Mouse (Mus musculus): ENCODE results near the gene Ccdc65. TPM values are rescaled to one million over a fixed set of nuclear protein-coding genes. Genes with fewer than 3 reads are reported as not detected.
A peak's percentile ranks its signal among the peaks of the same experiment; 100 is the strongest.

Gene Ccdc65
- 0.06 TPM in 1 of 2 replicates, not detected in the other for polyA plus RNA-seq (2015; fragmentation: Nextera tagmentation; extraction: Ambion mirVana)

DNA sequence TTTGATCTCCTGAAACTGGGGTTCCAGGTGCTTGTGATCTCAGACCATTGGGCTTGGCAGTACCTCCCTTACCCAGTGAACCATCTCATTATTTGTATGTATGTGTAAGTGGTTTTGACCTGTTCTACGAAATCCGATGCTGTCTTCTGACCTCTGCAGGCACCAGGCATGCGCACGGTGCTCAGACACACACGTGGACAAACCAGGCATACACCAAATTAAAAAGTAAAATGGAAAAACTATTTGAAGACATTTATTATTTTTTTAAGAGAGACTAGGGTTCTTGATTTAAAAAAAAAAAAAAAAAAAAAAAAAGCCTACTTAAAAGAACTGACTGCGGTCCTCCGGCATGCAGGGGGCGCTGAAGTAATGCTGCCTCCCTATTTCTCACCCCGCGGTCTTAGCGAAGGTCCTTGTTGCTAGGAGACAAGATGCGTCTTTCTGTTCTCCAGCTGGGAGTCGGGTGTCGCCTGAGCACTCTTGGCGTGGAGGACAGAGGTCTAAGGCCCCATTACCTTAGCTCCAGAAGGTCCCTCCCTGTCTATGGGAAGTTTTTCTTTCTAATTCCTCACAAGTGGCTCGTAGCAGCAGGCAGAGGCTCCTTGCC is at the start of gene Ccdc65:
Gene Ccdc65 (plus strand): TSS at position 442 of the 607 bp plus-strand sequence.
- peak; percentile 61 for DNase-seq
- Histone ChIP-seq H3K4me1 (replicated peaks) (peaks cover 5% of the 10 kb centered on the region), H3K4me3 (replicated peaks) (peak within 1 kb of the TSS; percentile 29), H3K9me3 (replicated peaks) (no peaks in the 10 kb centered on the region), H3K4me2 (peak within 1 kb of the TSS; percentile 47), H3K27me3 (peaks cover 46% of the 10 kb centered on the region), H3K36me3 (no peaks in the 10 kb centered on the region), H3K27ac (no peak within 1 kb of the TSS), H3K9ac (no peak within 1 kb of the TSS)
- ATAC-seq (ENCODE audit: low read depth): no peak
- 18% methylated on average over 16 of the region's 16 CpGs for WGBS (ENCODE audit: insufficient replicate concordance)

DNA sequence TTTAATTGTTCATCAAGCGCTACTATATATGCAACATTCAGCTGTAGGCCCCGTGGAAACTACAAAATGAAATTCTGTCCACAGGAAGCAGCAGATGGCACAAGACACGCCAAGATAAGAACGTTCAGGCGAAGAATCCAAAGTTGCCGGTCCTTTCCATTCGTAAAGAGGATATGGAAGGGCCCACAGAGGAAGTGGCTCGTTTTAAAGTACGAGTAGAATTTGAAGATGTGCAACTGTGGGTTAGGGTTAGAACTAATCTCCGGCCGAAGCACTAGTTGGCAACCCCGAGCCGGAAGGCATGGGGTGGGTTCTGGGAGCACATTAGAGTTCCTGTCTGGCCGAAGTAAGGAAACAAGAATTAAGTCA is 45.8 kb upstream of the Ccdc65 start:
- Histone ChIP-seq H3K4me2 (peak overlapping the region; percentile 83), H3K36me3 (peaks cover 34% of the 10 kb centered on the region), H3K27me3 (no peaks in the 10 kb centered on the region), H3K9ac (peak overlapping the region; percentile 89), H3K4me3 (replicated peaks) (peak overlapping the region; percentile 77), H3K9me3 (replicated peaks) (no peaks in the 10 kb centered on the region), H3K27ac (peak overlapping the region; percentile 88), H3K4me1 (replicated peaks) (peaks cover 22% of the 10 kb centered on the region)
- WGBS (ENCODE audit: insufficient replicate concordance): under 1% methylated on average over 14 of the region's 14 CpGs
- ATAC-seq (ENCODE audit: low read depth) (peak; percentile 39), DNase-seq (peak; percentile 54)

DNA sequence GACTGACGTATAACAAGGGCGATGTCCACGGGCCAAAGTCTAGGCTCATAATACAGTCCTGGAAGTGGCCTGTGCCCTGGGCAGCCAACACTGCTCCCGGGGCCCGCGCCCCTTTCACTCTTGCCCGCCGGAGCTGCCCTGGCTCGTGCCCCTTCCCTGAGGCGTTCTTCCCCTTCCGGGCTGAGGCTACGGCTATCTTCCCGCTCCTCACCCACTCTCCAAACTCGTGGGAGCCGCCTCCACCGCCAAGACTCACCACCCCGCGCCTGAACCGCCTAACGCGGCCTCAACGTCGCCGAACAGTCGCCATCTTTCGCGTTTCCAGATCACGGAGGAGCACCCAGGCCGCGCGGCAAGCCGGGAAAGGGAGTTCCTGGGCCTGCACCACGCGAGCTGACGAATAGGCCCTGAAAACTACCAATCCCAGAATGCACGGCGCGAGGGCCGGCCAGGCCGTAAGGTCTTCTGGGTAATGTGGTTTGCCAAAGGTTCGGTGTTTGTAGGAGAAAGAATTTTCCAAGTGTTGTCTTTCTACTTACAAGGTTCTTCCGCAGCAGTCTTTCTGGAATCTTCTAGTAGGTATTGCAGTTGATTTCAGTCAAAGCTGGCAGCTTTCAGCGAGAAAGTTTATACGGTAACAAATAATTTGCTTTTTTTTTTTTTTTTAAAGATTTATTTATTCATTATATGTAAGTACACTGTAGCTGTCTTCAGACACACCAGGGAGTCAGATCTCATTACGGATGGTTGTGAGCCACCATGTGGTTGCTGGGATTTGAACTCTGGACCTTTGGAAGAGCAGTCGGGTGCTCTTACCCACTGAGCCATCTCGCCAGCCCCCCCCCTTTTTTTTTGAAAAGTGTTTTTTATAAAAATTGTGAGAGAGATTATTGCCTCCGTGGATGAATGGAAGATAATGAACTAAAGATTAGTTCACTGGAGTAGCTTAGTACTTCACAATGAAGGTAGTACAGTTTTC is 45.2 kb upstream of the Ccdc65 start, which contains the start of gene Ddx23:
Gene Ddx23 (minus strand): TSS at position 328 of the 979 bp plus-strand sequence.
- WGBS (ENCODE audit: insufficient replicate concordance): 3% methylated on average over 48 of the region's 48 CpGs
- peak within 1 kb of the TSS; percentile 83 for H3K4me2 ChIP-seq
- peaks cover 22% of the 10 kb centered on the region for H3K4me1 ChIP-seq (replicated peaks)
- DNase-seq: peak; percentile 94
- ATAC-seq (ENCODE audit: low read depth): peak; percentile 96
- H3K9ac ChIP-seq: peak within 1 kb of the TSS; percentile 89
- peaks cover 27% of the 10 kb centered on the region for H3K36me3 ChIP-seq
- H3K4me3 ChIP-seq (replicated peaks): peak within 1 kb of the TSS; percentile 77
- H3K9me3 ChIP-seq (replicated peaks): no peaks in the 10 kb centered on the region
- H3K27me3 ChIP-seq: no peaks in the 10 kb centered on the region
- peak within 1 kb of the TSS; percentile 88 for H3K27ac ChIP-seq

DNA sequence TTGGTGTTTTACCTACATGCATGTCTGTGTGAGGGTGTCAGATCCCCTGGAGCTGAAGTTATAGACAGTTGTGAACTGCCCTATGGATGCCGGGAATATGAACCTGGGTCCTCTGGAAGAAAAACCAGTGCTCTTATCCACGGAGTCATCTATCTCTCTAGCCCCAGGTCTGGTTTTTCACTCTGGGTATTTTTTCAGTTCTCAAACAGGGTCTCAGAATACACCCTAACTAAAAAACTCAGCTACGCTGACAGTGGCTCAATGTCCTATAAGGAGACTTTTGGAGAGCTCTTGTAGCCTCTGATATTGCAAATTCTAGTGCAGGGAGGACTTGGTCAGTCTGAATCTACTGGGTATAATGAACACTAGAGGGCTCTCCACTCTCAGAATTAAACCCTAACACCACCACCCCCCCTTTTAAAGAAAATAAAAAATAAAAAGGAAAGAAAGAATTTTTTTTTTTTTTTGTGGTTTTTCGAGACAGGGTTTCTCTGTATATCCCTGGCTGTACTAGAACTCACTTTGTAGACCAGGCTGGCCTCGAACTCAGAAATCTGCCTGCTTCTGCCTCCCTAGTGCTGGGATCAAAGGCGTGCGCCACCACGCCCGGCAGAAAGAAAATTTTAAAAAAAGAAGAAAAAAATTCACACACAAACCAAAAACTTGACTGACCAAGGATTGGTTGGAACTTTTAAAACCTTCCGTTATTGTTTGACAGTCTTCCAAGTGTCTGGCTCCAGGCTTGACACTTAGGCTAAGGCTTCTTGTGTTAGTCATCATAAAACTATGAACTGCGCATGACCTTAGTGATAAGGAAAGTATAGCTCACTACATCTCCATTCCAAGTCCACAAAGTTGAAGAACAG is 43.7 kb upstream of the Ccdc65 start:
- Histone ChIP-seq H3K9ac (no peak overlapping the region), H3K4me3 (replicated peaks) (no peak overlapping the region), H3K4me1 (replicated peaks) (peaks cover 22% of the 10 kb centered on the region), H3K27ac (no peak overlapping the region), H3K4me2 (no peak overlapping the region), H3K36me3 (peaks cover 13% of the 10 kb centered on the region), H3K9me3 (replicated peaks) (no peaks in the 10 kb centered on the region), H3K27me3 (no peaks in the 10 kb centered on the region)
- WGBS (ENCODE audit: insufficient replicate concordance): 69% methylated on average over 11 of the region's 11 CpGs
- DNase-seq (no peak), ATAC-seq (ENCODE audit: low read depth) (no peak)

DNA sequence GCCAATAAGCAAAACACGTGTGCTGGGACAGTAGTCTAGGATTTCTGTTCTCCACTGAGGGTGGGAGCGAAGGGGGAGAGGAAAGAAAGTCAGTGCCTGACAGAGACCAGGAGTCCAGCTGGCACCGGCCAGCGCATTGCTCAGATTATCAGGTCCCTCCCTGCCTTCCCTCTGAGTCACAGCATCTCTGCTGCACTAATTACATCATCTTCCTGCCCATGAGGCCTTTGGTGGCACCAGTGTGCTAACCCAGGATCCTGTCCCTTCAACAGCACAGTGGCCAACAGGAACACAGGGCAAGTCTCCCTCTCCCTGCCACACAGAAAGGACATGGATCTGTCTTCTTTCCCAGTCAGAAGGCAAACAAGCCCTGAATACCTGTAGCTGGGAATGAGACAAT is 35.4 kb upstream of the Ccdc65 start:
- no peak for ATAC-seq (ENCODE audit: low read depth)
- Histone ChIP-seq H3K9me3 (replicated peaks) (no peaks in the 10 kb centered on the region), H3K4me3 (replicated peaks) (no peak overlapping the region), H3K27ac (no peak overlapping the region), H3K27me3 (peaks cover 63% of the 10 kb centered on the region), H3K4me2 (no peak overlapping the region), H3K4me1 (replicated peaks) (peaks cover 16% of the 10 kb centered on the region), H3K36me3 (no peaks in the 10 kb centered on the region), H3K9ac (no peak overlapping the region)
- WGBS (ENCODE audit: insufficient replicate concordance): 44% methylated on average over 4 of the region's 4 CpGs
- DNase-seq: no peak

DNA sequence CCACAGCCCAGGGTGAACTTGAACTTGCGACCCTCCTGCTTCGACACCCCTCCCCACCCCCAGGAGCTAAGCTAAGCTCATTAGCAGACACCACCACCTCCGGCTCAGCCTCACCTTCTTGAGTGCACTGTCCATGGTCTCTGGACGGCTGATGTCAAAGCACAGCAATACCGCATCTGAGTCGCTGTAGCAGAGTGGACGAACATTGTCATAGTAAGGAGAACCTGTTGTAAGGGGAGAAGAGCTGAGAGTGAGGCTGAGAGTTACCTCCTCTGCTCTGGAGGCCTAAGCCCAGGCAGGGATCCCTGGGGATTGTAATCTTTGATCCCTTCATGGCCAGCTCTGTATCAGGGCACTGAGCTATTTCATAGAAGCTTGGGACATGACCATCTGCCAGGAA is 34.3 kb upstream of the Ccdc65 start:
- 66% methylated on average over 7 of the region's 7 CpGs for WGBS (ENCODE audit: insufficient replicate concordance)
- H3K27me3 ChIP-seq: peaks cover 75% of the 10 kb centered on the region
- H3K4me3 ChIP-seq (replicated peaks): no peak overlapping the region
- peaks cover 21% of the 10 kb centered on the region for H3K4me1 ChIP-seq (replicated peaks)
- H3K27ac ChIP-seq: no peak overlapping the region
- no peak for DNase-seq
- no peaks in the 10 kb centered on the region for H3K9me3 ChIP-seq (replicated peaks)
- no peak overlapping the region for H3K9ac ChIP-seq
- no peaks in the 10 kb centered on the region for H3K36me3 ChIP-seq
- no peak for ATAC-seq (ENCODE audit: low read depth)
- H3K4me2 ChIP-seq: no peak overlapping the region

DNA sequence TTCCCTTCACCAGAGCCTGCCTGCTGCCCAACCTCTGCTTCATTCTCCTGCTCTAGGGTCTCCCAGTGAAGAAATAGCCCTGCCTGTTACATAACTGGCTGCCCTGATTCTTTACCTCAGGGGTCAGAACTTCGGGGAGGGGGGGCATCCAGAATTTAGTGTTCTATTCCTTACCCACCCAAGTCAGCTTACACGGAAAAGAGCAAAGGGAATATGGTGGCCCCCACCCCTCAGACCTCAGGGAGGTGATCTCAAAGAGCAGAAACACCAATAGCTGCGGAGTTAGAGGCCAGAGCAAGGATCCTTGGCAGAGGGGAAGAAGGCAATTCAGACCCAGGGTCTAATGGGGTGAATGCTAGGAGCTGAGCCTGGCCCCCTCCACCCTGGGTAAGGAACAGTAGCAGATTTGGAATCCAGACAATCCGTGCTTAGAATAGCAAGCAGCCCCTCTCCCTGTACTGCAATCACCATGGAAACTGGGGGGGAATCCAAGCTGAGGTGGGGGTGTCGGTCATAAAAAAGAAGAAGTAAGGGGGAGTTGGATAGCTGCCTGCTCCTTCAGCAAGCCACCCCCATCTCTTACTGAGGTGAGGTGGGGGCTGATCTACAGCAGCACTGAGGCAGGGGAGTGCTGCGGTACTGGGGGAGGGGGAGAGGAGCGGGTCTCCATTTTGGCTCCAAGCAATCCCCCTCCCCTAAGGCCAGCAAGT is 33.6 kb upstream of the Ccdc65 start:
- Histone ChIP-seq H3K9ac (no peak overlapping the region), H3K4me1 (replicated peaks) (peaks cover 21% of the 10 kb centered on the region), H3K4me2 (no peak overlapping the region), H3K27ac (no peak overlapping the region), H3K27me3 (peaks cover 82% of the 10 kb centered on the region), H3K9me3 (replicated peaks) (no peaks in the 10 kb centered on the region), H3K36me3 (no peaks in the 10 kb centered on the region), H3K4me3 (replicated peaks) (no peak overlapping the region)
- no peak for DNase-seq
- WGBS (ENCODE audit: insufficient replicate concordance): 26% methylated on average over 7 of the region's 7 CpGs
- no peak for ATAC-seq (ENCODE audit: low read depth)

DNA sequence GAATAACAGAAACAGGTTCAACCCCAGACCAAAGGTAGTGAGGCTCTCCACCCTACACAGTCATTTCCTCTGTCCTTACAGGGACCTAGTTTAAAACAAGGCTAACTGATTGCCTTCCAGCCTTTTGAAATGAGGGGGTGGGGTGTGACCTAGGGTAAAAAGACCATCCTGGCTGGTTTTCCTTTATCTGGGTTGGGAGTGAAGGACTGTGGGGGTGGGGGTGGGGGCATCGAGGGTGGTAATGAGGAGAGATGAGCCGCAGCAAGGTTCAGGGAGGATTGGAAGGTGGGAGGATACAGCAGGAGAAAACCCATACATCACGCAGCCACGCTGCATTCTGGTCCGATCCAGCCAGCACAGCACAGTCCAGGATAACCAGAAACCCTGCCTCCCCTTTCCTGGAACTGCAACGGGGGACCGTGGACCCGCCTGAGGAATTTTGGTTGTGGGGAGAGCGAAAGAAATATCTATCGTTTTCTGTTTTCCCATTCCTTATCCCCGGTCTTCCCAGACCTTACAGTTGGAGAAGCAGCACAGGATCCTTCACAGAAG is 32.9 kb upstream of the Ccdc65 start:
- no peak overlapping the region for H3K4me3 ChIP-seq (replicated peaks)
- no peak for ATAC-seq (ENCODE audit: low read depth)
- no peak overlapping the region for H3K9ac ChIP-seq
- 29% methylated on average over 11 of the region's 11 CpGs for WGBS (ENCODE audit: insufficient replicate concordance)
- H3K9me3 ChIP-seq (replicated peaks): no peaks in the 10 kb centered on the region
- peaks cover 21% of the 10 kb centered on the region for H3K4me1 ChIP-seq (replicated peaks)
- DNase-seq: no peak
- H3K27ac ChIP-seq: no peak overlapping the region
- H3K4me2 ChIP-seq: 0 out of 2 replicates have a peak overlapping the region, but pooled peaks have one; percentile 8
- H3K36me3 ChIP-seq: no peaks in the 10 kb centered on the region
- H3K27me3 ChIP-seq: peaks cover 83% of the 10 kb centered on the region

DNA sequence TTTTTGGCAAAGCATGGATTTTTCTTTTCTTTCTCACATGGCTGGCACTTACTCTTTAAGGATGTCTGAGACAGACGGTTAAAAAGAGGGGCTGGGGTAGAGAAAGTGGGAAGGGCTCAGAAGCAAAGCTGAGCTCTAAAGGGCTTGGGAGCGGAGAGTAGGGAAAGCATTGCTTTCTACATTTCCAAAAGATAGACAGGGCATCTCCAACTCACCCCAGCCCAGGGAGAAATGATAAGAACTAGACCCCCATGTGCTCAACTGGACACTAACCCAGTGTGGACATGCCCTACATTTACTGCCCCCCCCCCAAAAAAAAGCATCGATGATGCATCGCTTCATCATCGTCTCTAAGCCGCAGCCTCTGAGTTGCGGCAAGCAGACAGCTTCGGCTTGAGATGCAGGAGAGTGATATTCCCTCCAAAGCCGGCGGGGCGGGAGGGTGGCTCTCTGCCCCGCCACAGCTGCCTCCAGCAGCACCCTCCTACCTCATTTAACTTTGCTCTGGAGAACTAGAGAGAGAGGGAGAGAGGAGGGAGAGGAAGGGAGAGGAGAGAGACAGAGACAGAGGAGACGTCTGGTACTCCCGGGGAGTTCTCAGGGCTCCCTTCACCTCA is 32.3 kb upstream of the Ccdc65 start:
- no peak overlapping the region for H3K27ac ChIP-seq
- no peak for ATAC-seq (ENCODE audit: low read depth)
- no peak overlapping the region for H3K4me2 ChIP-seq
- H3K4me1 ChIP-seq (replicated peaks): peaks cover 21% of the 10 kb centered on the region
- no peak for DNase-seq
- WGBS (ENCODE audit: insufficient replicate concordance): 8% methylated on average over 14 of the region's 14 CpGs
- H3K4me3 ChIP-seq (replicated peaks): peak overlapping the region; percentile 46; the same call in 1 of the 2 replicates
- no peaks in the 10 kb centered on the region for H3K36me3 ChIP-seq
- H3K27me3 ChIP-seq: peaks cover 80% of the 10 kb centered on the region
- no peaks in the 10 kb centered on the region for H3K9me3 ChIP-seq (replicated peaks)
- H3K9ac ChIP-seq: no peak overlapping the region

DNA sequence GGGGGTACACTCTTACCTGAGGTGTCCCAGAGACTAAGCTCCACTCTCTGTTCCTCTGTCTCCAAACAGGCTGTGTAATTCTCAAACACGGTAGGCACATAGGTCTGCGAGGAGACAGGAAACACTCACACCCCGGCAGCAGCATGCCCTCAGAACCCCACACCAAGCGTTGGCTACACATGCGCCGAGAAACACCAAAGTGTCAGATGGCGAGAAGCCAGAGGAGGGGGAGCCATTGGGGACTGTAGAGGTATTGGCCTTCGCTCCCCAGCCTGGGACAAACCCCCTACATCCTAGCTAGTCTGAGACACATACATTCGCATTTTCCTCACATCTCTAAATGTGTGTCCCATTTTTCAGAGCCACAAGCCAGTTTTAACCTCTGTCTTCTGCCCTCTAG is 31.5 kb upstream of the Ccdc65 start:
- H3K4me1 ChIP-seq (replicated peaks): peaks cover 21% of the 10 kb centered on the region
- no peak overlapping the region for H3K27ac ChIP-seq
- no peak overlapping the region for H3K9ac ChIP-seq
- peak overlapping the region; percentile 46 for H3K4me3 ChIP-seq (replicated peaks)
- H3K27me3 ChIP-seq: peaks cover 84% of the 10 kb centered on the region
- no peaks in the 10 kb centered on the region for H3K36me3 ChIP-seq
- 3% methylated on average over 9 of the region's 9 CpGs for WGBS (ENCODE audit: insufficient replicate concordance)
- H3K9me3 ChIP-seq (replicated peaks): no peaks in the 10 kb centered on the region
- DNase-seq (no peak), ATAC-seq (ENCODE audit: low read depth) (no peak)
- H3K4me2 ChIP-seq: peak overlapping the region; percentile 66
